10 mouse cellular contexts compared by ENCODE assay signal in the genomic region with DNA sequence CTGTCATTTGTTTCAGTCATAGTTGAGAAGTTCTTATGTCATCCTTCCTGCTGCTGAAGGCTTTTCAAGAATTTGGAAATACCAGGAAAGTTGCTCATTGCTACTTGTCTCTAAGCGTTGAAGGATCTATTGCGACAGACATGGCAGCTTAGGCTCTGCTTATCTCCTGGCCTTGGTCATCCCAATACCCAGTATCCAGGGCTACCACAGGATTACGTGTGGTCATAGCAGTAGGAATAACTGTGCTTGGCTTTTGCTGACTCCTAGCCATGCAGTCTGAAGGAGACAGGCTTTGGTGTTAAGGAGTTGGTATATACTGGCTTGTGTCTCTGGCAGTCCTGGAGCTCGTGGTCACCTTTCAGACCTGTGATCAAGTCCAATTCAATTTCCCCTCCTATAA. TPM values are rescaled to one million over a fixed set of nuclear protein-coding genes. Genes with fewer than 3 reads are reported as not detected.
DNase-seq lines count a peak whose midpoint lies in the region; ATAC-seq and TF ChIP-seq lines count a peak whose summit lies in the region.
"Had no signal": no experiment of that assay in that cellular context is flagged by ENCODE, and none has a peak within 500 bp of the region (broad histone marks: within the 10 kb centered on the region; RNA-seq: fewer than 3 reads in every experiment).

No protein-coding gene starts in this region.

- H3K4me2 ChIP-seq in lung, embryonic 14.5 days, result no peak overlapping the region
- no peak overlapping the region for H3K4me2 ChIP-seq in stomach, embryonic 14.5 days (replicated peaks; ENCODE audit: low read depth, low read length)
- no peak overlapping the region for H3K4me2 ChIP-seq in forebrain, embryonic 12.5 days

- no peak overlapping the region for H3K4me3 ChIP-seq in gastrocnemius, adult 2 months
- H3K4me3 ChIP-seq in lung, embryonic 14.5 days (ENCODE audit: low read depth, low read length), result no peak overlapping the region
- no peak overlapping the region for H3K4me3 ChIP-seq in lung, adult 2 months (replicated peaks; ENCODE audit: extremely low read depth, low read depth, low read length)
- no peak overlapping the region for H3K4me3 ChIP-seq in stomach, embryonic 14.5 days (ENCODE audit: low read depth, low read length)
- no peak overlapping the region for H3K4me3 ChIP-seq in forebrain, embryonic 12.5 days (replicated peaks)

- H3K27ac ChIP-seq in gastrocnemius, adult 2 months, result peak overlapping the region; percentile 79
- peak overlapping the region; percentile 65; the same call in 1 of the 2 replicates for H3K27ac ChIP-seq in lung, embryonic 14.5 days (ENCODE audit: low read depth)
- H3K27ac ChIP-seq in stomach, embryonic 14.5 days (ENCODE audit: low read length), result peak overlapping the region; percentile 29; the same call in 1 of the 2 replicates
- H3K27ac ChIP-seq in forebrain, embryonic 12.5 days, result no peak overlapping the region

- no peak for ATAC-seq in lung, embryonic 14.5 days (ENCODE audit: insufficient read depth)
- ATAC-seq in granulocyte monocyte progenitor cell, adult 5-6 weeks (replicated peaks; ENCODE audit: poor library complexity, severe bottlenecking), result peak; percentile 30; the same call in 1 of the 2 replicates
- ATAC-seq in stomach, embryonic 14.5 days (ENCODE audit: insufficient number of reproducible peaks, insufficient read depth, low FRiP score, low read depth), result no peak
- ATAC-seq in monocyte, adult 5-6 weeks (replicated peaks; ENCODE audit: insufficient number of reproducible peaks, low FRiP score, low TSS enrichment, poor library complexity, severe bottlenecking), result no peak
- ATAC-seq in forebrain, embryonic 12.5 days (ENCODE audit: low FRiP score), result no peak
- ATAC-seq: CD4-positive, CD25-positive, alpha-beta regulatory T cell, adult 4 months had no signal

- intact Hi-C loops in gastrocnemius, adult 2 months (cut with DNase I), result no loop called here

- H3K9me3 ChIP-seq in lung, embryonic 14.5 days (ENCODE audit: low read depth, low read length), result no peaks in the 10 kb centered on the region
- no peaks in the 10 kb centered on the region for H3K9me3 ChIP-seq in stomach, embryonic 14.5 days (ENCODE audit: control insufficient read depth, low read depth, low read length)
- no peaks in the 10 kb centered on the region for H3K9me3 ChIP-seq in forebrain, embryonic 12.5 days

- TF ChIP-seq CTCF in gastrocnemius, adult 2 months (IDR thresholded peaks at IDR 0.05), result no peak
- TF ChIP-seq CTCF in lung, embryonic 14.5 days (IDR thresholded peaks at IDR 0.05; ENCODE audit: low read depth), result no peak
- TF ChIP-seq CTCF in lung, adult 2 months (IDR thresholded peaks at IDR 0.05; ENCODE audit: insufficient read depth, low read length), result no peak

- H3K27me3 ChIP-seq in lung, embryonic 14.5 days (ENCODE audit: insufficient read depth, low read length), result no peaks in the 10 kb centered on the region
- no peaks in the 10 kb centered on the region for H3K27me3 ChIP-seq in stomach, embryonic 14.5 days (ENCODE audit: control insufficient read depth, insufficient read depth, low read length)
- no peaks in the 10 kb centered on the region for H3K27me3 ChIP-seq in forebrain, embryonic 12.5 days

- peaks cover 71% of the 10 kb centered on the region for H3K36me3 ChIP-seq in lung, embryonic 14.5 days (ENCODE audit: insufficient read depth)
- H3K36me3 ChIP-seq in stomach, embryonic 14.5 days (ENCODE audit: control insufficient read depth, insufficient read depth, low read length), result peaks cover 31% of the 10 kb centered on the region
- H3K36me3 ChIP-seq in forebrain, embryonic 12.5 days (replicated peaks), result peaks cover 56% of the 10 kb centered on the region

- no peaks in the 10 kb centered on the region for H3K4me1 ChIP-seq in lung, embryonic 14.5 days (ENCODE audit: insufficient read depth)
- H3K4me1 ChIP-seq in lung, adult 2 months (ENCODE audit: control insufficient read depth, insufficient read depth, low read length), result peaks cover 10% of the 10 kb centered on the region
- H3K4me1 ChIP-seq in stomach, embryonic 14.5 days (ENCODE audit: control insufficient read depth, insufficient read depth, low read length), result no peaks in the 10 kb centered on the region
- H3K4me1 ChIP-seq in forebrain, embryonic 12.5 days, result no peaks in the 10 kb centered on the region

- no peak for TF ChIP-seq POLR2A in lung, adult 2 months (IDR thresholded peaks at IDR 0.05; ENCODE audit: borderline replicate concordance, extremely low read depth, low read depth, low read length)

- H3K9ac ChIP-seq in lung, embryonic 14.5 days, result no peak overlapping the region
- no peak overlapping the region for H3K9ac ChIP-seq in stomach, embryonic 14.5 days (replicated peaks; ENCODE audit: low read depth, low read length)
- no peak overlapping the region for H3K9ac ChIP-seq in forebrain, embryonic 12.5 days

- 84% methylated on average over 4 of the region's 4 CpGs for WGBS in lung, embryonic 14.5 days
- 57% methylated on average over 4 of the region's 4 CpGs for WGBS in lung, adult 2 months
- 92% methylated on average over 4 of the region's 4 CpGs for WGBS in stomach, embryonic 14.5 days
- WGBS in forebrain, embryonic 12.5 days, result 91% methylated on average over 4 of the region's 4 CpGs

- DNase-seq in gastrocnemius, adult 2 months, result no peak
- no peak for DNase-seq in gastrocnemius, postnatal 10 days
- DNase-seq in lung, embryonic 14.5 days, result no peak
- DNase-seq in lung, adult 2 months, result no peak
- DNase-seq: cerebellum, adult 9-11 months had no signal

RNA-seq across cellular contexts. Expression of a gene that starts 32.8 kb away (rescaled TPM):
- 1 to 10 TPM; 1.7 to 2.4 TPM for total RNA-seq in gastrocnemius, adult 2 months (2021)
- 1 to 10 TPM; 1.4 to 1.5 TPM for total RNA-seq in gastrocnemius, postnatal 10 days (2021)
- polyA plus RNA-seq in lung, embryonic 14.5 days (2014; fragmentation: Nextera tagmentation; extraction: Ambion mirVana), result 1.3 and 1.4 TPM in 2 replicates
- not detected in 2 replicates for polyA plus RNA-seq in lung, adult 2 months (2012; rRNA removed)
- 0.28 and 1.0 TPM in 2 replicates for total RNA-seq in granulocyte monocyte progenitor cell, adult 5-6 weeks (2014; fragmentation: Nextera tagmentation)
- 3.1 and 5.6 TPM in 2 replicates for total RNA-seq in granulocyte monocyte progenitor cell, adult 5-6 weeks (2017)
- polyA plus RNA-seq in stomach, embryonic 14.5 days (2014; fragmentation: Nextera tagmentation; extraction: Ambion mirVana), result 1.2 and 1.7 TPM in 2 replicates
- 1.9 to 2.1 TPM (median 2.0 TPM) in 3 replicates for total RNA-seq in monocyte, adult 5-6 weeks (2017)
- polyA plus RNA-seq in forebrain, embryonic 12.5 days (2016; fragmentation: Nextera tagmentation; extraction: Ambion mirVana), result 0.97 and 1.5 TPM in 2 replicates

RNA-seq across cellular contexts. Expression of a gene that starts 39.2 kb away (rescaled TPM):
- total RNA-seq in gastrocnemius, adult 2 months (2021), result 1 to 10 TPM; 5.6 to 6.3 TPM
- 1 to 10 TPM; 5.7 to 6.3 TPM for total RNA-seq in gastrocnemius, postnatal 10 days (2021)
- polyA plus RNA-seq in lung, embryonic 14.5 days (2014; fragmentation: Nextera tagmentation; extraction: Ambion mirVana), result 16.1 and 19.5 TPM in 2 replicates
- polyA plus RNA-seq in lung, adult 2 months (2012; rRNA removed), result 4.9 and 7.3 TPM in 2 replicates
- total RNA-seq in granulocyte monocyte progenitor cell, adult 5-6 weeks (2014; fragmentation: Nextera tagmentation), result 6.3 and 6.5 TPM in 2 replicates
- total RNA-seq in granulocyte monocyte progenitor cell, adult 5-6 weeks (2017), result 13.8 and 19.4 TPM in 2 replicates
- polyA plus RNA-seq in stomach, embryonic 14.5 days (2014; fragmentation: Nextera tagmentation; extraction: Ambion mirVana), result 16.3 and 17.8 TPM in 2 replicates
- 5.0 to 8.4 TPM (median 7.5 TPM) in 3 replicates for total RNA-seq in monocyte, adult 5-6 weeks (2017)
- polyA plus RNA-seq in forebrain, embryonic 12.5 days (2016; fragmentation: Nextera tagmentation; extraction: Ambion mirVana), result 15.2 and 15.6 TPM in 2 replicates

RNA-seq across cellular contexts. Expression of a gene that starts 44.3 kb away (rescaled TPM):
- 10 to 100 TPM in 1 of 2 experiments, 1 to 10 TPM in 1; 8.0 to 15.0 TPM for total RNA-seq in gastrocnemius, adult 2 months (2021)
- 10 to 100 TPM; 17.8 TPM for total RNA-seq in gastrocnemius, postnatal 10 days (2021)
- polyA plus RNA-seq in lung, embryonic 14.5 days (2014; fragmentation: Nextera tagmentation; extraction: Ambion mirVana), result 0.66 and 0.74 TPM in 2 replicates
- polyA plus RNA-seq in lung, adult 2 months (2012; rRNA removed), result 3.1 and 7.5 TPM in 2 replicates
- 0.17 TPM in 1 of 2 replicates, not detected in the other for total RNA-seq in granulocyte monocyte progenitor cell, adult 5-6 weeks (2014; fragmentation: Nextera tagmentation)
- 0.26 TPM in 1 of 2 replicates, not detected in the other for total RNA-seq in granulocyte monocyte progenitor cell, adult 5-6 weeks (2017)
- polyA plus RNA-seq in stomach, embryonic 14.5 days (2014; fragmentation: Nextera tagmentation; extraction: Ambion mirVana), result 0.57 and 0.88 TPM in 2 replicates
- total RNA-seq in monocyte, adult 5-6 weeks (2017), result 0.21 TPM in 1 of 3 replicates, not detected in the others
- 0.58 and 0.84 TPM in 2 replicates for polyA plus RNA-seq in forebrain, embryonic 12.5 days (2016; fragmentation: Nextera tagmentation; extraction: Ambion mirVana)
